Mouse (Mus musculus): Measurements from ENCODE around the gene Idh1. TPM values are rescaled to one million over a fixed set of nuclear protein-coding genes. Genes with fewer than 3 reads are reported as not detected.

Gene Idh1
- polyA plus RNA-seq, 1 experiment: 334 TPM

DNA sequence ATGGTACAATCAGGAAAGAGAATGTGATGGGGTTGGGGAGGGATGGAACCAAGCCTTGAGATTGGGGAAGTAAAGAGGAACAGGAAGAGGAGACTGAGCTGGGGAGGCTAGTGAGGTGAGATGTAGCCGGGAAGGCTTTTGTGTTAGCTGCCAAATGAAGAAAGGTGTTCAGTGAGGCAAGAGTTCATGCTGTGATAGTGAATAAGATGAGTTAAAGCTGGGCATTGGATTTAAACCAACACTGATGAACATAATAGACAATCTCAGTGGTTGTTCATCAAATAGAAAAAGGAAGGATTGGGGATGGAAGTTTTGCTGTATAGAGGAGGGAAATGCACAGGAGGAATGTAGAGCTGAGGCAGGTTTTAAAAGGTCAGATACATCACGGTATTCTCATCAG lies 26.9 kb upstream of the Idh1 start:
- Histone ChIP-seq H3K36me3 (ENCODE audit: control insufficient read depth, insufficient read depth, low read length) (peaks cover 2% of the 10 kb centered on the region), H3K4me3 (ENCODE audit: insufficient read depth, low read depth, low read length) (no peak overlapping the region), H3K4me1 (ENCODE audit: control insufficient read depth, insufficient read depth, low read length) (no peaks in the 10 kb centered on the region), H3K27ac (ENCODE audit: insufficient read depth, low read depth, low read length) (no peak overlapping the region), H3K27me3 (replicated peaks; ENCODE audit: control insufficient read depth, insufficient read depth, low read length) (no peaks in the 10 kb centered on the region)
- TF ChIP-seq POLR2A (IDR thresholded peaks at IDR 0.05; ENCODE audit: low read depth, low read length) (no peak), CTCF (conservative IDR thresholded peaks at IDR 0.05; ENCODE audit: insufficient read depth, insufficient read length, low read depth, low read length) (no peak)
- 80% methylated on average over 2 of the region's 2 CpGs for WGBS
- no peak for DNase-seq

DNA sequence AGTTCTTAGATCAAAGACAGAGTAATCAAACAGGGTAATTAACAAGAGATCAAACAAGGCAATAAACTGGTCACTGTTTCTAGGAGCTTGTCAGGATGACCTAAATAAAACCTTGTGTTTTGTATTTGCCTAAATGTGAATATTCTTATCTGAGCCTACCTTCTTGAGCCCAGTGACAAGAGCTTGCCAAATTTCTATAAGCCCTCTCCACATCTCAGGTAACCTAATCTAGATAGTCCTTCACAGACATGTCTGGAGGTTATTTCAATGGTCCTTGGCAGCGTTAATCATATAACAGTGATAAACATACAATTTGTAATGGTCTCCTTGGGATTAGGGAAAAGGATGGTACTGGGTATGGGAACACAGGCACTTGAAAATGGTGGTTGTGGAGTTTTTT lies 18.0 kb upstream of the Idh1 start:
- DNase-seq: no peak
- TF ChIP-seq CTCF (conservative IDR thresholded peaks at IDR 0.05; ENCODE audit: insufficient read depth, insufficient read length, low read depth, low read length): no peak
- TF ChIP-seq POLR2A (IDR thresholded peaks at IDR 0.05; ENCODE audit: low read depth, low read length): no peak
- H3K27me3 ChIP-seq (replicated peaks; ENCODE audit: control insufficient read depth, insufficient read depth, low read length): no peaks in the 10 kb centered on the region
- H3K4me3 ChIP-seq (ENCODE audit: insufficient read depth, low read depth, low read length): no peak overlapping the region
- WGBS: 88% methylated on average over 1 of the region's 1 CpGs
- no peaks in the 10 kb centered on the region for H3K4me1 ChIP-seq (ENCODE audit: control insufficient read depth, insufficient read depth, low read length)
- H3K36me3 ChIP-seq (ENCODE audit: control insufficient read depth, insufficient read depth, low read length): peaks cover 13% of the 10 kb centered on the region; the same call in 1 of the 2 replicates
- H3K27ac ChIP-seq (ENCODE audit: insufficient read depth, low read depth, low read length): no peak overlapping the region

DNA sequence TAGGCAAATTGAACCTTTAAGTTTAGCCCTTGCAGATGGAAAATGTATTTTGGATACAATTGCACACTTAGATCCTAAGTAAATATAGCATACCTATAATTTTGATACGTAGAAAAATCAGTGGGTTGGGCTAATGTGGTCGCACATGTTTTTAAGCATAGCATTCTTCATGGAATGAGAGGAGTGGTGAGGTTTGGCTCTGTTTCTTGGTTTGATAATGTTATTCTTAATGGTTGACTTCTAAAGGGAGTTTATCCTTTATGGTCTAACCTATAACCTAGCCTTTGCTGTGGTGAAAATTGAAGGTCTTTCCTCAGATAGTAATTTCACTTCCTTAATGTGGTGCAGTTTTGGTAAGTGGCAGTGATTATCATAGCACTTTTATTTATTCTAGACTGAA lies 12.6 kb upstream of the Idh1 start:
- H3K4me3 ChIP-seq (ENCODE audit: insufficient read depth, low read depth, low read length): no peak overlapping the region
- H3K27me3 ChIP-seq (replicated peaks; ENCODE audit: control insufficient read depth, insufficient read depth, low read length): no peaks in the 10 kb centered on the region
- no peak for TF ChIP-seq POLR2A (IDR thresholded peaks at IDR 0.05; ENCODE audit: low read depth, low read length)
- no peak for TF ChIP-seq CTCF (conservative IDR thresholded peaks at IDR 0.05; ENCODE audit: insufficient read depth, insufficient read length, low read depth, low read length)
- H3K27ac ChIP-seq (ENCODE audit: insufficient read depth, low read depth, low read length): no peak overlapping the region
- peaks cover 6% of the 10 kb centered on the region for H3K36me3 ChIP-seq (ENCODE audit: control insufficient read depth, insufficient read depth, low read length)
- no peaks in the 10 kb centered on the region for H3K4me1 ChIP-seq (ENCODE audit: control insufficient read depth, insufficient read depth, low read length)
- 97% methylated on average over 2 of the region's 2 CpGs for WGBS
- DNase-seq: no peak

DNA sequence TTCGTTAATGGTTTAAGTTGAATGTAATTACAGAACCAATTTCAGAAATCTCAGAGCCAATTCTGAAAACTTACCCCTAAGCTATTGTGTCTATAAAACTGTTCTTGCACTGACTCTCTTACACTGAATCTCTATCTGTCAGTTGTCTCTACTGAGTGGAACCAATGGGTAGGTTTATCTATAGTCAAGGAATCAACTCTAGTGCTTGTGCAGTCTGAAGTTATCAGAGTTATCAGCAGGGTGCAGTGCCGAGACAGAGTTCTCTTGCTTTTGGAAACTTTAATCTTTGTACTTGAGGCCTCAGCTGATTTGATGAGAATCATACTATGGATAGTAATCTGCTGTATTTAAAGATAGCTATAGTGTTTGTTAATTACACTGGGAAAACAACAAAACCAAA lies 12.1 kb upstream of the Idh1 start:
- WGBS: 89% methylated on average over 2 of the region's 2 CpGs
- peaks cover 6% of the 10 kb centered on the region for H3K36me3 ChIP-seq (ENCODE audit: control insufficient read depth, insufficient read depth, low read length)
- no peak for DNase-seq

DNA sequence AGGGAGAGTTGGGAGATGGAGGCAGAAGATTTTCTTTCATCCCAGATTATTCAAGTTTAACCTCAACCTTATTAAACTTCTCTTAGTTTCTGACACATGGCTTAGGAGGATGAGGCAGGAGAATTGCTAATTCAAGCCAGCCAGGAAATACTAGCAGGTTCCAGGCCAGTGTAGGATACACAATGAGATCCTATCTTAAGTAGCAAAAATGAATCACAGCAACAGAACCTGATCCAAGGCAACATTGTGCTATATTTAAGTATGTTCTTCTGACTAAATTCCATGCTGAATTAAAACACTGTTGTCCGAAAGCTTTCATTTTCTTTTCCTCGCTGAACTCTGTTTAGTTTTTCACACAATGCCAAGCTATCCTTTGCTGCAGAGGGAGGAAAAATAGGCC lies 6.9 kb upstream of the Idh1 start:
- DNase-seq: no peak
- peaks cover 6% of the 10 kb centered on the region for H3K36me3 ChIP-seq (ENCODE audit: control insufficient read depth, insufficient read depth, low read length)
- no peak for TF ChIP-seq CTCF (conservative IDR thresholded peaks at IDR 0.05; ENCODE audit: insufficient read depth, insufficient read length, low read depth, low read length)
- TF ChIP-seq POLR2A (IDR thresholded peaks at IDR 0.05; ENCODE audit: low read depth, low read length): no peak
- no peaks in the 10 kb centered on the region for H3K27me3 ChIP-seq (replicated peaks; ENCODE audit: control insufficient read depth, insufficient read depth, low read length)
- no peak overlapping the region for H3K27ac ChIP-seq (ENCODE audit: insufficient read depth, low read depth, low read length)
- 95% methylated on average over 2 of the region's 2 CpGs for WGBS
- H3K4me1 ChIP-seq (ENCODE audit: control insufficient read depth, insufficient read depth, low read length): no peaks in the 10 kb centered on the region
- H3K4me3 ChIP-seq (ENCODE audit: insufficient read depth, low read depth, low read length): no peak overlapping the region

More for the DNA sequence above, 12.1 kb upstream of the Idh1 start:
- TF ChIP-seq CTCF (conservative IDR thresholded peaks at IDR 0.05; ENCODE audit: insufficient read depth, insufficient read length, low read depth, low read length) (no peak), POLR2A (IDR thresholded peaks at IDR 0.05; ENCODE audit: low read depth, low read length) (no peak)
- Histone ChIP-seq H3K27me3 (replicated peaks; ENCODE audit: control insufficient read depth, insufficient read depth, low read length) (no peaks in the 10 kb centered on the region), H3K4me1 (ENCODE audit: control insufficient read depth, insufficient read depth, low read length) (no peaks in the 10 kb centered on the region), H3K4me3 (ENCODE audit: insufficient read depth, low read depth, low read length) (no peak overlapping the region), H3K27ac (ENCODE audit: insufficient read depth, low read depth, low read length) (no peak overlapping the region)

DNA sequence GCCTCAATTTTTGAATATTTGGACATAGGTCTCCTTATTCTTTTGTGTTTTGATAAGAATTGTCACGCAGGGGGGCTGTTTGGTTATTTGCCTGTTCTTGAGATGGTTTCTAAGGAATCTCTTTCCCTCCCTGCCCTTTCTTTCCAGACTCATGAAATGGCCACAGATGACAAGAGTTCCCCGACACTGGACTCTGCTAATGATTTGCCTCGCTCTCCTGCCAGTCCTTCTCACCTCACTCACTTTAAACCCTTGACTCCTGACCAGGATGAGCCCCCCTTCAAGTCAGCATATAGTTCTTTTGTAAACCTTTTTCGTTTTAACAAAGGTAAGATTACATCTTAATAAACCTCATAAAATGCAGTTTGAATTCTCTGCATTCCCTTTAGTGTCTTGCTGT lies 3.9 kb upstream of the Idh1 start:
- Histone ChIP-seq H3K4me3 (ENCODE audit: insufficient read depth, low read depth, low read length) (no peak overlapping the region), H3K4me1 (ENCODE audit: control insufficient read depth, insufficient read depth, low read length) (peaks cover 2% of the 10 kb centered on the region; the same call in 1 of the 2 replicates), H3K27me3 (replicated peaks; ENCODE audit: control insufficient read depth, insufficient read depth, low read length) (no peaks in the 10 kb centered on the region), H3K27ac (ENCODE audit: insufficient read depth, low read depth, low read length) (no peak overlapping the region), H3K36me3 (ENCODE audit: control insufficient read depth, insufficient read depth, low read length) (0 out of 2 replicates have a peak, but pooled peaks cover 4% of the 10 kb centered on the region)
- TF ChIP-seq POLR2A (IDR thresholded peaks at IDR 0.05; ENCODE audit: low read depth, low read length) (no peak), CTCF (conservative IDR thresholded peaks at IDR 0.05; ENCODE audit: insufficient read depth, insufficient read length, low read depth, low read length) (no peak)
- DNase-seq: peak; percentile 56
- 54% methylated on average over 4 of the region's 4 CpGs for WGBS

DNA sequence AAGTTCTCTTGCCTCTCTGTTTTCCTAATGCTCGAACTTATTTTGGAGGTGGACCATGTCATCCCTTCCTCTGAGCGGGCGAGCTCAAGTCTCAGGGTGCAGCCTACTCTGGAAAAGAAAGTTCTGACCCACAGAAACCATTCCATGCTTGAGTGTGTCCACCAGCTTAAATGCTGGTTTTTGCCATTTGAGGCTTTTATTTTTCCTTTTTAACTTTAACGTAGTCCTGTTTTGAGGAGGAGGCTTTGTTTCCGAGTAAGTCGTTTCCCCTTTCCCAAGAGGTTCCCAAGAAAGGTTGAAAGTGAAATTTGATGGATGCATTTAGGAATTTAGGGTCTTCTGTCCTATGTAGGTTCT lies 752 bp upstream of the Idh1 start:
- under 1% methylated on average over 6 of the region's 6 CpGs for WGBS

More for the DNA sequence above, 752 bp upstream of the Idh1 start:
- H3K36me3 ChIP-seq (ENCODE audit: control insufficient read depth, insufficient read depth, low read length): no peaks in the 10 kb centered on the region
- H3K4me3 ChIP-seq (ENCODE audit: insufficient read depth, low read depth, low read length): peak overlapping the region; percentile 88
- H3K27me3 ChIP-seq (replicated peaks; ENCODE audit: control insufficient read depth, insufficient read depth, low read length): no peaks in the 10 kb centered on the region
- peaks cover 2% of the 10 kb centered on the region; the same call in 1 of the 2 replicates for H3K4me1 ChIP-seq (ENCODE audit: control insufficient read depth, insufficient read depth, low read length)
- no peak for DNase-seq
- TF ChIP-seq POLR2A (IDR thresholded peaks at IDR 0.05; ENCODE audit: low read depth, low read length) (no peak), CTCF (conservative IDR thresholded peaks at IDR 0.05; ENCODE audit: insufficient read depth, insufficient read length, low read depth, low read length) (no peak)
- peak overlapping the region; percentile 25; the same call in 1 of the 2 replicates for H3K27ac ChIP-seq (ENCODE audit: insufficient read depth, low read depth, low read length)

All from kidney, adult 2 months (tissue).